Mouse (Mus musculus) MEL (cell line): ENCODE data around the gene Naa25. TPM values are rescaled to one million over a fixed set of nuclear protein-coding genes. Genes with fewer than 3 reads are reported as not detected.

Source experiments
- DNase-seq: peaks from one replicate; pipeline ENCODE4 v3.0.0; 2011; ENCODE audit warnings: low read depth, low spot score
- H3K27ac ChIP-seq: 2 replicates; pipeline ENCODE4 v1.5.1; 2012; ENCODE audit warnings: low read depth, mild to moderate bottlenecking, control low read depth, low read length, moderate library complexity; ENCODE audit not compliant: control insufficient read depth
- H3K27me3 ChIP-seq, 2 experiments: fragments of 150-350 bp in 1 of 2; sonication (generic) in 1 of 2; 2 replicates each; pipeline ENCODE4 v1.6.1; 2012; ENCODE audit warnings: low read length in 2 of 2, mild to moderate bottlenecking in 2 of 2, improper control_type of control experiment in 1 of 2, moderate library complexity in 1 of 2; ENCODE audit not compliant: insufficient read depth in 2 of 2, control insufficient read depth in 1 of 2
- H3K36me3 ChIP-seq, 2 experiments: 2 replicates each; pipeline ENCODE4 v1.6.1; 2012 to 2014; ENCODE audit warnings: low read length in 2 of 2, improper control_type of control experiment in 1 of 2, inconsistent platforms in 1 of 2, mild to moderate bottlenecking in 1 of 2; ENCODE audit not compliant: insufficient read depth in 2 of 2, control insufficient read depth in 1 of 2
- H3K4me1 ChIP-seq, 2 experiments: fragments of 150-350 bp in 1 of 2; sonication (generic) in 1 of 2; 2 replicates each; pipeline ENCODE4 v1.6.1; 2012; ENCODE audit warnings: low read length in 2 of 2, improper control_type of control experiment in 1 of 2, mild to moderate bottlenecking in 1 of 2; ENCODE audit not compliant: insufficient read depth in 2 of 2, control insufficient read depth in 1 of 2
- H3K4me3 ChIP-seq, 2 experiments: fragments of 150-350 bp in 1 of 2; sonication (generic) in 1 of 2; 2 replicates each; pipeline ENCODE4 v1.5.1; 2012; ENCODE audit warnings: low read depth in 2 of 2, low read length in 2 of 2, mild to moderate bottlenecking in 2 of 2, moderate library complexity in 2 of 2, control low read depth in 1 of 2, improper control_type of control experiment in 1 of 2; ENCODE audit not compliant: control insufficient read depth in 1 of 2, insufficient read depth in 1 of 2
- H3K79me2 ChIP-seq: 2 replicates; pipeline ENCODE4 v1.6.1; 2012; ENCODE audit warnings: mild to moderate bottlenecking, low read length, moderate library complexity; ENCODE audit not compliant: control insufficient read depth, poor library complexity, insufficient read depth
- H3K9ac ChIP-seq: 2 replicates; pipeline ENCODE4 v1.6.1; 2012; ENCODE audit warnings: low read depth, mild to moderate bottlenecking, control low read depth, low read length, moderate library complexity; ENCODE audit not compliant: control insufficient read depth, poor library complexity, severe bottlenecking
- H3K9me3 ChIP-seq: fragments of 150-350 bp; sonication (generic); replicated peaks from 2 replicates; pipeline ENCODE4 v1.6.1; 2012; ENCODE audit warnings: mild to moderate bottlenecking, low read length, improper control_type of control experiment, moderate library complexity; ENCODE audit not compliant: insufficient read depth
- BHLHE40 ChIP-seq: IDR thresholded peaks from 2 replicates; pipeline ENCODE4 v1.6.1; 2012; ENCODE audit warnings: low read depth, mild to moderate bottlenecking, inconsistent platforms, low read length, improper control_type of control experiment, borderline replicate concordance
- CHD1 ChIP-seq: IDR thresholded peaks from 2 replicates; pipeline ENCODE4 v1.6.1; 2012; ENCODE audit warnings: low read depth, mild to moderate bottlenecking, inconsistent platforms, low read length, improper control_type of control experiment
- CHD2 ChIP-seq: IDR thresholded peaks from 2 replicates; pipeline ENCODE4 v1.6.1; 2011; ENCODE audit warnings: low read length, improper control_type of control experiment
- CTCF ChIP-seq, 3 experiments: IDR thresholded peaks in 2 of 3; conservative IDR thresholded peaks in 1 of 3; 2 replicates each; pipeline ENCODE4 v1.5.1; 2011 to 2012; ENCODE audit warnings: low read length in 3 of 3, low read depth in 2 of 3, mild to moderate bottlenecking in 2 of 3, improper control_type of control experiment in 1 of 3, inconsistent platforms in 1 of 3, mixed read lengths in 1 of 3, moderate library complexity in 1 of 3; ENCODE audit not compliant: control insufficient read depth in 1 of 3, insufficient read depth in 1 of 3, poor library complexity in 1 of 3, severe bottlenecking in 1 of 3
- E2F4 ChIP-seq: IDR thresholded peaks from 2 replicates; pipeline ENCODE4 v1.6.1; 2011; ENCODE audit warnings: low read depth, low read length, improper control_type of control experiment, borderline replicate concordance
- ELF1 ChIP-seq: IDR thresholded peaks from 2 replicates; pipeline ENCODE4 v1.6.1; 2014; ENCODE audit warnings: low read depth, mild to moderate bottlenecking, inconsistent platforms, low read length, improper control_type of control experiment, moderate library complexity
- EP300 ChIP-seq, 2 experiments: IDR thresholded peaks; 2 replicates each; pipeline ENCODE4 v1.6.1; 2011; ENCODE audit warnings: improper control_type of control experiment in 2 of 2, low read length in 2 of 2, low read depth in 1 of 2, mild to moderate bottlenecking in 1 of 2
- ETS1 ChIP-seq: IDR thresholded peaks from 2 replicates; pipeline ENCODE4 v1.6.1; 2012; ENCODE audit warnings: low read depth, mild to moderate bottlenecking, inconsistent platforms, low read length, improper control_type of control experiment, moderate library complexity
- GABPA ChIP-seq: IDR thresholded peaks from 2 replicates; pipeline ENCODE4 v1.6.1; 2012; ENCODE audit warnings: low read depth, mild to moderate bottlenecking, inconsistent platforms, low read length, improper control_type of control experiment, moderate library complexity
- GATA1 ChIP-seq: IDR thresholded peaks from 2 replicates; pipeline ENCODE4 v1.6.1; 2011; ENCODE audit warnings: low read depth, low read length, improper control_type of control experiment
- HCFC1 ChIP-seq: IDR thresholded peaks from 2 replicates; pipeline ENCODE4 v1.6.1; 2012; ENCODE audit warnings: low read depth, mild to moderate bottlenecking, inconsistent platforms, low read length, improper control_type of control experiment, moderate library complexity
- JUND ChIP-seq: IDR thresholded peaks from 2 replicates; pipeline ENCODE4 v1.6.1; 2011; ENCODE audit warnings: low read depth, mild to moderate bottlenecking, improper control_type of control experiment, low read length
- KAT2A ChIP-seq: conservative IDR thresholded peaks from 2 replicates; pipeline ENCODE4 v1.6.1; 2012; ENCODE audit warnings: low read depth, low read length, improper control_type of control experiment, inconsistent platforms
- MAFK ChIP-seq: IDR thresholded peaks from 2 replicates; pipeline ENCODE4 v1.6.1; 2011; ENCODE audit warnings: low read depth, mild to moderate bottlenecking, low read length, improper control_type of control experiment, borderline replicate concordance
- MAX ChIP-seq: IDR thresholded peaks from 2 replicates; pipeline ENCODE4 v1.6.1; 2011; ENCODE audit warnings: low read length, improper control_type of control experiment
- MAZ ChIP-seq: IDR thresholded peaks from 2 replicates; pipeline ENCODE4 v1.6.1; 2012; ENCODE audit warnings: low read depth, mild to moderate bottlenecking, inconsistent platforms, low read length, improper control_type of control experiment
- MEF2A ChIP-seq: IDR thresholded peaks from 2 replicates; pipeline ENCODE4 v1.6.1; 2014; ENCODE audit warnings: low read depth, mild to moderate bottlenecking, inconsistent platforms, low read length, improper control_type of control experiment; ENCODE audit not compliant: poor library complexity, insufficient replicate concordance, severe bottlenecking; ENCODE audit errors: extremely low read depth
- MXI1 ChIP-seq: IDR thresholded peaks from 2 replicates; pipeline ENCODE4 v1.6.1; 2011; ENCODE audit warnings: mild to moderate bottlenecking, low read depth, low read length, improper control_type of control experiment
- MYC ChIP-seq: IDR thresholded peaks from 2 replicates; pipeline ENCODE4 v1.6.1; 2011; ENCODE audit warnings: low read depth, mild to moderate bottlenecking, low read length, improper control_type of control experiment, moderate library complexity
- NELFE ChIP-seq: IDR thresholded peaks from 2 replicates; pipeline ENCODE4 v1.6.1; 2011; ENCODE audit warnings: low read depth, low read length, improper control_type of control experiment
- POLR2A ChIP-seq, 2 experiments: IDR thresholded peaks; 2 replicates each; pipeline ENCODE4 v1.6.1; 2011 to 2012; ENCODE audit warnings: low read length in 2 of 2, mild to moderate bottlenecking in 2 of 2, control low read depth in 1 of 2, improper control_type of control experiment in 1 of 2, low read depth in 1 of 2, moderate library complexity in 1 of 2; ENCODE audit not compliant: control insufficient read depth in 1 of 2, insufficient read depth in 1 of 2, poor library complexity in 1 of 2
- POLR2AphosphoS2 ChIP-seq: IDR thresholded peaks from 2 replicates; pipeline ENCODE4 v1.6.1; 2011; ENCODE audit warnings: low read length, improper control_type of control experiment
- POLR2AphosphoS5 ChIP-seq: IDR thresholded peaks from 2 replicates; pipeline ENCODE4 v1.6.1; 2012; ENCODE audit warnings: low read depth, borderline replicate concordance, mild to moderate bottlenecking, inconsistent platforms, low read length, moderate library complexity, mixed read lengths
- RAD21 ChIP-seq: IDR thresholded peaks from 2 replicates; pipeline ENCODE4 v1.6.1; 2011; ENCODE audit warnings: mild to moderate bottlenecking, low read depth, low read length, improper control_type of control experiment
- RCOR1 ChIP-seq: IDR thresholded peaks from 2 replicates; pipeline ENCODE4 v1.6.1; 2012; ENCODE audit warnings: low read depth, mild to moderate bottlenecking, inconsistent platforms, low read length, improper control_type of control experiment
- SMC3 ChIP-seq: IDR thresholded peaks from 2 replicates; pipeline ENCODE4 v1.6.1; 2011; ENCODE audit warnings: low read depth, low read length, improper control_type of control experiment
- TAL1 ChIP-seq: IDR thresholded peaks from 2 replicates; pipeline ENCODE4 v1.6.1; 2012; ENCODE audit warnings: mild to moderate bottlenecking, inconsistent platforms, low read length, moderate library complexity, mixed read lengths
- TBP ChIP-seq: IDR thresholded peaks from 2 replicates; pipeline ENCODE4 v1.8.0; 2011; ENCODE audit warnings: low read depth, low read length, improper control_type of control experiment
- TCF12 ChIP-seq: IDR thresholded peaks from 2 replicates; pipeline ENCODE4 v1.6.1; 2014; ENCODE audit warnings: low read depth, mild to moderate bottlenecking, inconsistent platforms, low read length, improper control_type of control experiment, moderate library complexity
- UBTF ChIP-seq: IDR thresholded peaks from 2 replicates; pipeline ENCODE4 v1.6.1; 2012; ENCODE audit warnings: low read depth, mild to moderate bottlenecking, inconsistent platforms, low read length, improper control_type of control experiment, moderate library complexity, borderline replicate concordance; ENCODE audit not compliant: insufficient read depth
- USF1 ChIP-seq: IDR thresholded peaks from 2 replicates; pipeline ENCODE4 v1.6.1; 2014; ENCODE audit warnings: low read depth, mild to moderate bottlenecking, inconsistent platforms, low read length, improper control_type of control experiment, moderate library complexity
- USF2 ChIP-seq, 2 experiments: IDR thresholded peaks; 2 replicates each; pipeline ENCODE4 v1.6.1; 2011 to 2012; ENCODE audit warnings: improper control_type of control experiment in 2 of 2, low read length in 2 of 2, borderline replicate concordance in 1 of 2, inconsistent platforms in 1 of 2, low read depth in 1 of 2, mild to moderate bottlenecking in 1 of 2; ENCODE audit not compliant: insufficient read depth in 1 of 2
- ZC3H11A ChIP-seq: IDR thresholded peaks from 2 replicates; pipeline ENCODE4 v1.6.1; 2012; ENCODE audit warnings: low read depth, mild to moderate bottlenecking, inconsistent platforms, low read length, improper control_type of control experiment
- ZKSCAN1 ChIP-seq: IDR thresholded peaks from 2 replicates; pipeline ENCODE4 v1.6.1; 2012; ENCODE audit warnings: low read depth, mild to moderate bottlenecking, inconsistent platforms, low read length, improper control_type of control experiment, moderate library complexity
- ZMIZ1 ChIP-seq: IDR thresholded peaks from 2 replicates; pipeline ENCODE4 v1.6.1; 2012; ENCODE audit warnings: low read depth, mild to moderate bottlenecking, inconsistent platforms, low read length, improper control_type of control experiment, moderate library complexity
- ZNF384 ChIP-seq: IDR thresholded peaks from 2 replicates; pipeline ENCODE4 v1.6.1; 2012; ENCODE audit warnings: low read depth, mild to moderate bottlenecking, inconsistent platforms, low read length, improper control_type of control experiment
- polyA plus RNA-seq, 2 experiments: library from polyadenylated mRNA; stranded (reverse) in 1 of 2; unstranded in 1 of 2; fragments of >175 nt in 1 of 2; fragments of >200 nt in 1 of 2; gene quantifications; 2 replicates each; pipeline versions ENCODE4 v1.2.1 to v1.2.4; 2012; ENCODE audit warnings: low replicate concordance in 2 of 2, low read depth in 1 of 2; ENCODE audit not compliant: insufficient read length in 2 of 2, insufficient read depth in 1 of 2, missing spikeins in 1 of 2
- total RNA-seq: library from RNA; depleted of rRNA; stranded (reverse); fragments of 300-350 nt; gene quantifications from 2 replicates; pipeline ENCODE4 v1.2.3, GENCODE M21; 2012

Gene Naa25
- total and polyA plus RNA-seq, 3 experiments = 53.0 to 59.6 TPM; not detected in 1

- Histone ChIP-seq H3K79me2 (peaks cover 16% of the 10 kb centered on the region), H3K9ac (no peak overlapping the region), H3K4me3 (no peak overlapping the region), H3K27ac (no peak overlapping the region), H3K4me1 (peaks cover 7 to 23% of the 10 kb centered on the region in 2 experiments), H3K9me3 (no peaks in the 10 kb centered on the region), H3K36me3 (peaks cover 0 to 19% of the 10 kb centered on the region in 2 experiments; a peak in 2 of 4 replicates), H3K27me3 (no peaks in the 10 kb centered on the region)
- peak; percentile 57 for DNase-seq
- TF ChIP-seq ELF1 (no peak), RAD21 (no peak), E2F4 (no peak), KAT2A (no peak), GABPA (no peak), MAZ (no peak), ZKSCAN1 (no peak), GATA1 (peak; percentile 65), USF1 (no peak), TCF12 (0 out of 2 replicates have a peak, but pooled peaks have one; percentile 3), TAL1 (no peak), POLR2A (IDR thresholded peaks at IDR 0.05; ENCODE audit: control insufficient read depth in 1 of 2, insufficient read depth in 1 of 2, low read depth in 1 of 2, low read length in 2 of 2, poor library complexity in 1 of 2) (0 out of 4 replicates have a peak, but pooled peaks of 1 of the 2 experiments have one; percentile 20), BHLHE40 (no peak), EP300 (IDR thresholded peaks at IDR 0.05; ENCODE audit: low read depth in 1 of 2, low read length in 2 of 2) (peak in 1 of 2 experiments; percentile 35; a peak in 1 of 4 replicates), MEF2A (no peak), HCFC1 (no peak), MAX (no peak), ETS1 (no peak), MYC (no peak), SMC3 (peak; percentile 6; the same call in 1 of the 2 replicates), ZC3H11A (no peak), ZMIZ1 (0 out of 2 replicates have a peak, but pooled peaks have one; percentile 51), CHD1 (no peak), NELFE (peak; percentile 24; the same call in 1 of the 2 replicates), UBTF (no peak), POLR2AphosphoS2 (peak; percentile 52; the same call in 1 of the 2 replicates), TBP (no peak), ZNF384 (no peak), RCOR1 (peak; percentile 53), USF2 (IDR thresholded peaks at IDR 0.05; ENCODE audit: borderline replicate concordance in 1 of 2, insufficient read depth in 1 of 2, low read depth in 1 of 2, low read length in 2 of 2) (no peak), MAFK (no peak), POLR2AphosphoS5 (no peak), CHD2 (no peak), JUND (no peak), MXI1 (no peak), CTCF (IDR thresholded peaks at IDR 0.05 in 2 of 3, conservative IDR thresholded peaks at IDR 0.05 in 1 of 3; ENCODE audit: control insufficient read depth in 1 of 3, insufficient read depth in 1 of 3, low read depth in 2 of 3, low read length in 3 of 3, poor library complexity in 1 of 3, severe bottlenecking in 1 of 3) (no peak)
Measured at GRCm38 (mm10) chr5:121455510-121456265, 58.0 kb downstream of the Naa25 start.
